Mouse (Mus musculus): ENCODE results near the gene Snx15.

GRCm38 (mm10) chr19:6124898-6125297 is 3.2 kb downstream of the Snx15 start:
- TF ChIP-seq CTCF (IDR thresholded peaks at IDR 0.05; ENCODE audit: control insufficient read depth, insufficient read depth, insufficient replicate concordance, low read depth, low read length) (no peak), POLR2A (IDR thresholded peaks at IDR 0.05; ENCODE audit: control insufficient read depth, low read depth, low read length) (no peak)
